Mouse (Mus musculus): Measurements from ENCODE around the gene Krt86. TPM values are rescaled to one million over a fixed set of nuclear protein-coding genes. Genes with fewer than 3 reads are reported as not detected.
A peak's percentile ranks its signal among the peaks of the same experiment; 100 is the strongest.

Krt86 gene
- polyA plus RNA-seq, 1 experiment from 2014 or later = not detected

DNA sequence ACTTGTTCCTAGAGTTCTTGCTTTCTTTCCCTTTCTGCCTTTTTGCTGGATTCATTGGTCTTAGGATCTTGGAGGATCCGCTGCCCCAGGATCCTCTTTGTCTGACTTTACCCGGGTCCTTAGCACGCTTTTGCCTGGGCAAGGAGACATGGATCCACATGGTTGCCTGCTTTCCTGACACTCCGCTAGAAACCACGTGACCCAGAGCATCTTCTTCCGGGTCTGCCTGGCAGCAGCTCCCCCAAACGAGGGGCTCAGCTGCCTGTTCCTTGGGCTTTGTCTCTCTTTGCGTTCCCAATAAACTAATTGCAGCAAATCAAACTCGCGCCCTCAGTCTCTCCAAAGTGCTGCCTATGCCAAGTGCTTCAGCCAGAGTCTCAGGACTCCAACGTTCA, 6.4 kb downstream of the Krt86 start:
- 37% methylated on average over 11 of the region's 11 CpGs for WGBS
- no peaks in the 10 kb centered on the region for H3K36me3 ChIP-seq (ENCODE audit: control insufficient read depth, insufficient read depth, low read length)
- peak overlapping the region; percentile 45 for H3K4me2 ChIP-seq (ENCODE audit: low read depth, severe bottlenecking)
- ATAC-seq (ENCODE audit: insufficient number of reproducible peaks, low FRiP score, low TSS enrichment, low read depth) = no peak
- DNase-seq (ENCODE audit: low spot score) = no peak
- 0 out of 2 replicates have a peak overlapping the region, but pooled peaks have one; percentile 16 for H3K4me3 ChIP-seq (ENCODE audit: low read depth, low read length)
- H3K4me1 ChIP-seq (ENCODE audit: control insufficient read depth, insufficient read depth, low read length) = 0 out of 2 replicates have a peak, but pooled peaks cover 4% of the 10 kb centered on the region
- H3K9ac ChIP-seq (ENCODE audit: low read length) = no peak overlapping the region
- H3K27me3 ChIP-seq (ENCODE audit: control insufficient read depth, insufficient read depth, low read length) = peaks cover 4% of the 10 kb centered on the region; the same call in 1 of the 2 replicates
- H3K27ac ChIP-seq (replicated peaks; ENCODE audit: low read depth, low read length) = no peak overlapping the region
- no peaks in the 10 kb centered on the region for H3K9me3 ChIP-seq (ENCODE audit: control insufficient read depth, low read length)

DNA sequence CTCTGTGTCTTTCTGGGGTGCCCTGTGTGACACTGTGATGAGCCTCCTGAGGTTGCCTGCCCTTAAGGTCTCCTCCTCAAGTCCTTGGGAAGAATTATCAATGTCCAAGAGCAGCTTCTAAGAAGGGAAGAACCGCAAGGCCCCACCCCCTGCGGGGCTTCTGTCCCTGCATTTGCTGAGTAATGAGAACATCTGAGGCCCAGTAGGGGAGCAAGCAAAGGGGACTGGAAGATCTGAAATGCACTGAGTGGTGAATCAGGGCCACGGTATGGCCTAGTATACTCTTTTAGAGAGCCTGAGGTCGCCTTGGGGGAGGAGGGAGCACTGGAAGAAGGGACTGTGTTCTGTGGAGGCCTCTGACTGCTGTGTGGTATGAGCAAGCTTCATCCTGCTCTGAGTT, 8.8 kb downstream of the Krt86 start:
- Histone ChIP-seq H3K36me3 (ENCODE audit: control insufficient read depth, insufficient read depth, low read length) (no peaks in the 10 kb centered on the region), H3K9me3 (ENCODE audit: control insufficient read depth, low read length) (no peaks in the 10 kb centered on the region), H3K9ac (ENCODE audit: low read length) (no peak overlapping the region), H3K4me2 (ENCODE audit: low read depth, severe bottlenecking) (no peak overlapping the region), H3K27me3 (ENCODE audit: control insufficient read depth, insufficient read depth, low read length) (peaks cover 4% of the 10 kb centered on the region; the same call in 1 of the 2 replicates), H3K4me1 (ENCODE audit: control insufficient read depth, insufficient read depth, low read length) (0 out of 2 replicates have a peak, but pooled peaks cover 4% of the 10 kb centered on the region), H3K4me3 (ENCODE audit: low read depth, low read length) (no peak overlapping the region), H3K27ac (replicated peaks; ENCODE audit: low read depth, low read length) (no peak overlapping the region)
- 39% methylated on average over 4 of the region's 4 CpGs for WGBS
- no peak for DNase-seq (ENCODE audit: low spot score)
- ATAC-seq (ENCODE audit: insufficient number of reproducible peaks, low FRiP score, low TSS enrichment, low read depth) = no peak

DNA sequence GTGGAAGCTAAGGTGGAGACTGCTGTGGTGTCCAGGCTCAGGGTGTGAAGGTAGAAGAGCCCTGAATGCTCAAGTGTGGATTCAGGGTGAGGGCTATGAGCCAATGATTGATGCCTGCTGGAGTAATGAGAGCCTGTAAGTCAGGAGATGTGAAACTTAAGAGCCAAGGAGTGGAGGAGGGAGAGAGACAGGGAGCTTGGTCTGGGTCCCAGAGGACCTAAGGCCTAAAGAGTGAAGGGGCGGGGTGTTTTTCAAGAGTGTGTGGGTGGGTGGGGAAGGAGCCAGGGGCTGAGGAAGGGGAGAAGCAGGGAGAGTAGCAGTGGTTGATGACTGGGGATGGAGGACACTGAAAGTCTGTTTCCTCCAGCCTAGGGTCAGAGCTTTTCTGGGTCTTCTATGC, 10.4 kb downstream of the Krt86 start:
- 0 out of 2 replicates have a peak, but pooled peaks cover 4% of the 10 kb centered on the region for H3K4me1 ChIP-seq (ENCODE audit: control insufficient read depth, insufficient read depth, low read length)
- DNase-seq (ENCODE audit: low spot score) = no peak
- H3K36me3 ChIP-seq (ENCODE audit: control insufficient read depth, insufficient read depth, low read length) = no peaks in the 10 kb centered on the region
- H3K4me2 ChIP-seq (ENCODE audit: low read depth, severe bottlenecking) = no peak overlapping the region
- H3K27me3 ChIP-seq (ENCODE audit: control insufficient read depth, insufficient read depth, low read length) = peaks cover 4% of the 10 kb centered on the region; the same call in 1 of the 2 replicates
- ATAC-seq (ENCODE audit: insufficient number of reproducible peaks, low FRiP score, low TSS enrichment, low read depth) = no peak
- WGBS = 64% methylated on average over 1 of the region's 1 CpGs
- H3K4me3 ChIP-seq (ENCODE audit: low read depth, low read length) = no peak overlapping the region
- H3K27ac ChIP-seq (replicated peaks; ENCODE audit: low read depth, low read length) = no peak overlapping the region
- H3K9me3 ChIP-seq (ENCODE audit: control insufficient read depth, low read length) = no peaks in the 10 kb centered on the region
- no peak overlapping the region for H3K9ac ChIP-seq (ENCODE audit: low read length)

DNA sequence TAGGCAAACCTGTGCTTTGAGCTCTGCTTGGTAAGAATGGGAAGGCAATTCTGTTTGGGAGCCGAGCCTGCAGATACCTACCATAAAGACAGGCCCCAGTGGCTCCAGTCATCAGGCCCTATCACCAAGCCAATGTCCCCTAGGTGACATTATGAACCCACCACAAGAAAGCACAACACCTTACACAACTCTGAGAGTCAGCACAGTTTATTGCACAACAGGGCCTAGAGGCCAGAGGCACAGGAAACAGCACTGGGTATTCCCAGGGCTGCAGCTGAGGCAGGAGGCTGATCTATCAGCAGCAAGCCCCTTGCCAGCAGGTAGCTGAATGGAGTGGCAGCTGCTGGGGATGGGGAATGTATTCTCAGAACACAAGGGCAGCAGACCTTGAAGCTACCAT, 11.7 kb downstream of the Krt86 start:
- Histone ChIP-seq H3K9ac (ENCODE audit: low read length) (no peak overlapping the region), H3K27me3 (ENCODE audit: control insufficient read depth, insufficient read depth, low read length) (no peaks in the 10 kb centered on the region), H3K27ac (replicated peaks; ENCODE audit: low read depth, low read length) (no peak overlapping the region), H3K4me3 (ENCODE audit: low read depth, low read length) (no peak overlapping the region), H3K4me2 (ENCODE audit: low read depth, severe bottlenecking) (no peak overlapping the region), H3K36me3 (ENCODE audit: control insufficient read depth, insufficient read depth, low read length) (no peaks in the 10 kb centered on the region), H3K4me1 (ENCODE audit: control insufficient read depth, insufficient read depth, low read length) (no peaks in the 10 kb centered on the region), H3K9me3 (ENCODE audit: control insufficient read depth, low read length) (no peaks in the 10 kb centered on the region)
- 46% methylated on average over 1 of the region's 1 CpGs for WGBS
- ATAC-seq (ENCODE audit: insufficient number of reproducible peaks, low FRiP score, low TSS enrichment, low read depth) (no peak), DNase-seq (ENCODE audit: low spot score) (no peak)

DNA sequence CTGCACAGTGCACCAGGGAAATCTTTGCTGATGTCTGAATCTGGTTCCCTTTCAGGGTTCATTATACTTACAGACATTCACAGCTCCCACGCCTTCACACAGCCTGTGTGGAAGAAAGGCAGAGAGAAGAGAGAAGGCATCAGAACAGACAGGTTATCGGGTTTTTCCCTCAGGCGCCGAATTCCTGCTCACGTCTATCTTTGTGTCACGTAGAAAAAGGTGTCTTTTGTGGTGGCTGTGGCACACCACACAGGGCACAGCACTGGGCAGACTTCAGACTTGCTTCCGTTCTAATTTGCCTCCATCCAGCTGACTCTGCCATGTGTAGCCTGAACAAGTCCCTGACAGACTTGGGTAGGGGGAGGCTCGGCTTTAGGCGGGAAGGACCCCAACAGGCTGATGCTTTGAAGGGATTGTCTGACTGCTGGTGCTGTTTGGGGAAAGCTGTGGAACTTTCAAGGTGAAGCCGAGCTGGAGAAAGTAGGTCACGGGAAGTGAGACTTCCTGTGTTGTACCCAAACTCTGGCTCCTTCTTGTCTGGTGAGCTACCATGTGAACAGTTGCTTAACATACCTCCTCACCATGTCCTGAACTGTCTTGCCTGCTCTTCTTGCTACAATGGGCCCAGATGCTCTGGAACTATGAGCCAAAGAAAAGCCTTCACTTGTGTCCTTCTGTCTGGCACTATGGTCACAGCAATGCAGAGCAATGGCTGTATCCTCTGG, 12.8 kb downstream of the Krt86 start:
- no peaks in the 10 kb centered on the region for H3K4me1 ChIP-seq (ENCODE audit: control insufficient read depth, insufficient read depth, low read length)
- no peak for DNase-seq (ENCODE audit: low spot score)
- no peak overlapping the region for H3K27ac ChIP-seq (replicated peaks; ENCODE audit: low read depth, low read length)
- no peak overlapping the region for H3K4me3 ChIP-seq (ENCODE audit: low read depth, low read length)
- ATAC-seq (ENCODE audit: insufficient number of reproducible peaks, low FRiP score, low TSS enrichment, low read depth) = no peak
- H3K4me2 ChIP-seq (ENCODE audit: low read depth, severe bottlenecking) = no peak overlapping the region
- 83% methylated on average over 11 of the region's 11 CpGs for WGBS
- H3K9me3 ChIP-seq (ENCODE audit: control insufficient read depth, low read length) = no peaks in the 10 kb centered on the region
- no peaks in the 10 kb centered on the region for H3K36me3 ChIP-seq (ENCODE audit: control insufficient read depth, insufficient read depth, low read length)
- H3K27me3 ChIP-seq (ENCODE audit: control insufficient read depth, insufficient read depth, low read length) = no peaks in the 10 kb centered on the region
- no peak overlapping the region for H3K9ac ChIP-seq (ENCODE audit: low read length)

DNA sequence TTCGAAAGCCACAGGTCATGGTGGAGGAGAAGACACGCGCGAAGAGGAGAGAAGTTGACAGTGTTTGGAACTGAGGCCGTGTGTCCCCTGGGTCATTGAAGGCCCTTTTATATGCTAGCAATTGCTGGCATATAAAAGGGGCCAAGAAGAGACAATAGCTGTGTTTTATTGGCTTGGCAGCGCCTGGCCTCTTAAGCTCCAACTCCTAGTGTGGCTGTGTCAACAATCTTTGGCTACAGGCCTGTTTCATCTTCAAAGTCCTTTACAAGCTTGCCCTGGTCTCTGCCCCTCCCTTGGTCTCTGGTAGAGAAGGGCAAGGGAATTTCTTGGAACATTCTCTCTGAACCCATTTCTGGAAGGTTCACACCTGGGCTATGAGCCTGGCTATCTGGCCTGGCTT, 18.2 kb downstream of the Krt86 start, which contains the start of gene Krt83:
TSS of gene Krt83 (minus strand) at position 82 of the 400 bp plus-strand sequence.
- Histone ChIP-seq H3K4me1 (ENCODE audit: control insufficient read depth, insufficient read depth, low read length) (no peaks in the 10 kb centered on the region), H3K27me3 (ENCODE audit: control insufficient read depth, insufficient read depth, low read length) (no peaks in the 10 kb centered on the region), H3K4me3 (ENCODE audit: low read depth, low read length) (no peak within 1 kb of the TSS), H3K36me3 (ENCODE audit: control insufficient read depth, insufficient read depth, low read length) (no peaks in the 10 kb centered on the region), H3K27ac (replicated peaks; ENCODE audit: low read depth, low read length) (no peak within 1 kb of the TSS), H3K9me3 (ENCODE audit: control insufficient read depth, low read length) (no peaks in the 10 kb centered on the region), H3K9ac (ENCODE audit: low read length) (no peak within 1 kb of the TSS), H3K4me2 (ENCODE audit: low read depth, severe bottlenecking) (no peak within 1 kb of the TSS)
- no peak for ATAC-seq (ENCODE audit: insufficient number of reproducible peaks, low FRiP score, low TSS enrichment, low read depth)
- 55% methylated on average over 6 of the region's 6 CpGs for WGBS
- no peak for DNase-seq (ENCODE audit: low spot score)

DNA sequence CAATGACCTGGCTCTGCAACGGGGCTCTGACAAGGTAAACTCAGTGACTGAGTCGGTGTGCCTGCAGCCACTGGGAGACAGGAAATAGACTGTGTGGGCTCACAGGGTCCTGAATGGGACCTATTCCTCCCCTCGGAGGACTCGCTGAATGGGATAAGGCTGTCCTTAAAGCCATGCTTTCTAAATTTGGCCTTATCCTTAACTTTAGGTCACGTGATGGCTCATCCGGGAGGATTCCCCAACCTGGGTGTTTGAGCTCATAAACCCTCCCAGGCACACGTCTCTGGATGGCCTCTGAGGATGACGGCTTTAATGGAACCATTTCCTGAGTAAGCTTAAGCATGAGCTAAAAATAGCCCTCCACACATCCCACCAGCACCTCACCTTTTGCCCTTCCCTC, 19.4 kb downstream of the Krt86 start:
- Histone ChIP-seq H3K36me3 (ENCODE audit: control insufficient read depth, insufficient read depth, low read length) (no peaks in the 10 kb centered on the region), H3K27me3 (ENCODE audit: control insufficient read depth, insufficient read depth, low read length) (no peaks in the 10 kb centered on the region), H3K4me3 (ENCODE audit: low read depth, low read length) (no peak overlapping the region), H3K4me2 (ENCODE audit: low read depth, severe bottlenecking) (no peak overlapping the region), H3K27ac (replicated peaks; ENCODE audit: low read depth, low read length) (no peak overlapping the region), H3K9ac (ENCODE audit: low read length) (no peak overlapping the region), H3K9me3 (ENCODE audit: control insufficient read depth, low read length) (no peaks in the 10 kb centered on the region), H3K4me1 (ENCODE audit: control insufficient read depth, insufficient read depth, low read length) (no peaks in the 10 kb centered on the region)
- DNase-seq (ENCODE audit: low spot score) (no peak), ATAC-seq (ENCODE audit: insufficient number of reproducible peaks, low FRiP score, low TSS enrichment, low read depth) (no peak)
- 47% methylated on average over 8 of the region's 8 CpGs for WGBS

DNA sequence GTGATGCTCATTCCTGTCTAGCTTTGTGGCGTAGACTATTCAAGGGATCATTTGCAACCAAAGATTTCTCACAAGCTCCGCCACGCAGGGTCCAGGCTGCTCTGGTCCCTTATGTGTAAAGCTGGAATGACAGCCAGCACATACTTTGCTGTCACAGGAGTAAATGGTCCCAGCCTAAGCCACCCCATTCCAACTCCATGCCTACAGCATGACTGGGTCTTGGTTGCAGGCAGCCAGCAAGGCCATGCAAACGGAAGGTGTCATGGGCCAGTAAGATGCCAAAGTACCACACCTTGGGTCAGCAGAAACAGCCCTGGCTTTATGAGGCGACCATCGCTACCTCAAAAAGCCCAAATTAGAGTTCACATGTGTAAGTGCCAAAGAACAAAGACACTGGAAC, 20.4 kb downstream of the Krt86 start:
- Histone ChIP-seq H3K9me3 (ENCODE audit: control insufficient read depth, low read length) (no peaks in the 10 kb centered on the region), H3K4me2 (ENCODE audit: low read depth, severe bottlenecking) (no peak overlapping the region), H3K4me3 (ENCODE audit: low read depth, low read length) (no peak overlapping the region), H3K27me3 (ENCODE audit: control insufficient read depth, insufficient read depth, low read length) (no peaks in the 10 kb centered on the region), H3K4me1 (ENCODE audit: control insufficient read depth, insufficient read depth, low read length) (no peaks in the 10 kb centered on the region), H3K27ac (replicated peaks; ENCODE audit: low read depth, low read length) (no peak overlapping the region), H3K9ac (ENCODE audit: low read length) (no peak overlapping the region), H3K36me3 (ENCODE audit: control insufficient read depth, insufficient read depth, low read length) (no peaks in the 10 kb centered on the region)
- no peak for ATAC-seq (ENCODE audit: insufficient number of reproducible peaks, low FRiP score, low TSS enrichment, low read depth)
- WGBS = 94% methylated on average over 6 of the region's 6 CpGs
- no peak for DNase-seq (ENCODE audit: low spot score)

DNA sequence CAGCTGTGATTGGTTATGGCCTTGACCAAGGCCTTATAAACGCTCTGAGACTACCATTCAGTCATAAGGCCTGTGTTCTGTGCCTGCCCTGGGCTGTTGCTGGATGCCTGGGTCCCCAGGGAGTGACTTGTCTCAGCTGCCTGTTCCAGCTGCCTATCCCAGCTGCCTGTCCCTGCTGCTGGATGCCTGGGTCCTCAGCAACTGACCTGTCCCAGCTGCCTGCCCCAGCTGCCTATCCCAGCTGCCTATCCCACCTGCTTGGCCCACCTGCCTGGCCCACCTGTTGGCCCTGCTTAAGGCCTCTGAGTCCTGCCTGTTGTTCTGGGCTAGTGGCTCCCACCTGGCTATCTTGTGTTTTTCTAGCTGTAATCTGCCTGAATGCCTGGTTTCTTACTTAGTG, 20.9 kb downstream of the Krt86 start:
- Histone ChIP-seq H3K27me3 (ENCODE audit: control insufficient read depth, insufficient read depth, low read length) (no peaks in the 10 kb centered on the region), H3K4me3 (ENCODE audit: low read depth, low read length) (no peak overlapping the region), H3K4me1 (ENCODE audit: control insufficient read depth, insufficient read depth, low read length) (no peaks in the 10 kb centered on the region), H3K9ac (ENCODE audit: low read length) (no peak overlapping the region), H3K4me2 (ENCODE audit: low read depth, severe bottlenecking) (no peak overlapping the region), H3K27ac (replicated peaks; ENCODE audit: low read depth, low read length) (no peak overlapping the region), H3K9me3 (ENCODE audit: control insufficient read depth, low read length) (no peaks in the 10 kb centered on the region), H3K36me3 (ENCODE audit: control insufficient read depth, insufficient read depth, low read length) (no peaks in the 10 kb centered on the region)
- DNase-seq (ENCODE audit: low spot score) (no peak), ATAC-seq (ENCODE audit: insufficient number of reproducible peaks, low FRiP score, low TSS enrichment, low read depth) (no peak)
- WGBS = 73% methylated on average over 1 of the region's 1 CpGs

Data from limb, embryonic 11.5 days (tissue).